Mouse (Mus musculus) kidney, adult 8-10 months (tissue): ENCODE measurements around the gene Agfg2.

Experiments
- DNase-seq, 2 experiments: peaks; one replicate each; pipeline ENCODE4 v3.0.0; 2022

Agfg2 gene

DNA sequence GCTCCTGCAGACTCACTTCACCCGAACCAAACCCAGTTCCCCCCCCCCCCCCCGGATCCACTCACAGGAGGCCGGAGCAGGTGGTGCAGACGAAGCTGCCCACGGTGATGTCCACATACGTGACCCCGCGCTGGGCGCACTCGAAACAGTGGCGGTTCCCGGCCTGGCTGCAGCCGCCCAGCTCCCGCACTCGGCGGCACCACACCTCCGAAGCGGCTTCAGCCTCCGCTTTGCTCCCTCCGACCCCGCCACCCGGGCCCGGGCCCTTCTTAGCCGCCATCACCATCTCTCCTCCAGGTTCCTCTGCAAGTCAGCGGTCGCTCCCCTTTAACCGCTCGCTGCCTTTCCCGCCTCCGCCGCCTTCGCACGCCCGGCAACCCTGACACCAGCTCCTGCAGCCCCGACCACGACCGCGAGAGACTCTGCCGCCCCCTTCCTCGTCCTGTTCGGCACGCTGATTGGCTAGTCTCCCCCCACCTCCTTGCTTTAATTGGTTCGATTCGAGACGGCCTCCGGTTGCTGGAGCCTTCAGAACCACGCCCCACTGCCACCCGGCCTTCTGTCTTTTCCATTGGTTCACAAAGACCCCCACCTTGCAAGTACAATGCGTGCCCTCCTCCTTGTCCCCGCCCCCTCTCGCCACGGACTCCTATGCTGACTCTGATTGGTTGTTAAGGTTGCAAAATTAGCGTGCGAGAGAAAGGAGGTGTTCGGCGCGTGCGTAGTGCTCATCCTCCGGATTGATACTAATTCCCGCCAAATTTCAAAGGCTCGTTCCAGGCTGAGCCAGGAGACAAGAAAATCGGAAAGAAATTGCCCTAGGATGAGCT, at the start of gene Agfg2:
Gene Agfg2, minus strand, starts transcription at position 433 of the 830 bp plus-strand sequence.
- peak; percentile 99 to 100 for DNase-seq

DNA sequence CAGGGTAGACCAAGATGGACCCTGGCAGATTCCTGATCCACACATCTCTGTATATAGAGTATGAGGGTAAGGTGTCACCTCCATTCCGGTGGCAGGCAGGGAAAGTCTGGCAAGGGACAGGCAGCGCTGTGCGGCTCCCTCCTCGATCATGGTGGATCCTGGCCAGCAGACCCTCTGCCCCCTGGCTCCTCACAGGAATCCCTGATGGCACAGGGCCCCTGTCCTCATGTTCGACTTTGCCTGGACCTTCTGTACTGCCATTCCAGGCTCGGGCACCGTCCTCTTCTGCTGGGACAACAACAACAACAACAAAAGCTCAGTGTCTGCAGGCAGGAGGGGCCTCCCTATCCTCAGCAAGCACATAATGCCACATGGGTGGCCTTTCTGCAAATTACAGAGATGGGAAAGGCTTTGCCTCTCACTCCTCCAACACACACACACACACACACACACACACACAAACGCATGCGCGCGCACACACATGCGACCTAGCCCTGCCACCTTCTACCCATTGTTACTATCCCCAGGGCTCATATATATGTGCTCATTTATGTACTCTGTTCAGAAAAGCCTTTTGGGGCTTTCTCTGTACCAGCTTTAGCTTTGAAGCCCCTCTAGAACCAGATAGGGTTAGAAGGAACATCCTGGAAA, 49.2 kb upstream of the Agfg2 start:
- DNase-seq, result no peak

DNA sequence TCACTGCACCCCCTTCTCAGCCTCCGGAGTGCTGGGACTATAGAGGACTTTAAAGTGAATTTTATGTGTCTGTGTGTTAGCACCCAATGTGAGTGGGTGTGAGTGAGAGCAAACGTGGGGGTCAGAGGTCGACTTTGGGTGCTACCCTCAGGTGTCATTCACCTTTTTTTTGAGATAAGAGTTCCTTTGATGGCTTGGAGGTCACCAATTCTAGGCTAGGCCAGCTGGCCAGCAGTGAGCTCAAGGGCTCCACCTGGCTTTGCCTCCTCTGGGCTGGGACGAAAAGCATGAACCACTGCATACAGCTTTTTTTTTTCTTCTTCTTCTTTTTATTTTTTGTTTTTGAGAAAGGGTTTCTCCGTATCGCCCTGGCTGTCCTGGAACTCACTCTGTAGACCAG, 42.2 kb upstream of the Agfg2 start:
- DNase-seq, result no peak

DNA sequence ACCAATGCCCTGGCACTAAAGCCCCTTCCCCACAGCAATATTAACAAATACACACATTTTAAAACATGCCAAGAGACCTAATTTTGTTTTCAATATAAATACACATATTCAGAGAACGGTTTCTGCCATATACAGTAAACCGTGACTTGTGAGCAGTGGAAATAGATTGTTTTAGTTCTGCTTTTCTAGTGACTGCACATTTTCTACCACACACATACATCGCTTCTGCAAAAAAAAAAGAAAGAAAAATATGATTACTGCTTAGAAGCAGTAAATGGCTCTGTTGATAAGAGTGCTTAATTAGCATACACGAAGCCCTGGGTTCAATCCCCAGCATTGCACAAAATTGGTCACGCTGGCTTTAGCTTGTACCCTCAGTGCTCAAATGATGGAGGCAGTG, 39.3 kb upstream of the Agfg2 start:
- no peak for DNase-seq

DNA sequence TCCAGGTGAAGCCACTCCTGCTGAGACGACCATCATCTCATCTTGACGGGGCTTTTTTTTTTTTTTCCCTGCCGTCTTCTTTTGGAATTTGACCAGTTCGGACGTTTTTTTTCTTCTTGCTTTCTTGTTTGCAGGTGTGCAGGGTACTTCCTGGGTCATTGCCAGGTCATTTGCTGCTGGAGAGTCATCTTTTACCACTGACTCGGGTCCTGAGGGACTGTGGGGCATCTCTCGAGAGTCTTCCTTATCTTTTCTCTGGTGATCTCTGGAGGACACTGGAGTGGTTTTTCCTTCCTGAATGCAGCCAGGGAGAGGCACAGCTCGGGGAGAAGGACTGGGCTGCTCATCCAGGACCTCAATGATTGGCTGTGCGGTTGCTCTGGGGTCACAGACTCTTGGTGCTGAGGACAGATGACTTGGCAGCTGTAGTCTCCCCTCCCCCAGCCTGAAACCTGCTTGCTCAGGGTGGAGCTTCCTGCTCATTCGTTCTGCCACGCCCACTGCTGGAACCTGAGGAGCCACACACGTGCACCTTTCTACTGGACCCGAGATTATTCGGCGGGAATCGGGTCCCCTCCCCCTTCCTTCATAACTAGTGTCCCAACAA, 36.1 kb upstream of the Agfg2 start:
- DNase-seq, result peak; percentile 73 to 74

DNA sequence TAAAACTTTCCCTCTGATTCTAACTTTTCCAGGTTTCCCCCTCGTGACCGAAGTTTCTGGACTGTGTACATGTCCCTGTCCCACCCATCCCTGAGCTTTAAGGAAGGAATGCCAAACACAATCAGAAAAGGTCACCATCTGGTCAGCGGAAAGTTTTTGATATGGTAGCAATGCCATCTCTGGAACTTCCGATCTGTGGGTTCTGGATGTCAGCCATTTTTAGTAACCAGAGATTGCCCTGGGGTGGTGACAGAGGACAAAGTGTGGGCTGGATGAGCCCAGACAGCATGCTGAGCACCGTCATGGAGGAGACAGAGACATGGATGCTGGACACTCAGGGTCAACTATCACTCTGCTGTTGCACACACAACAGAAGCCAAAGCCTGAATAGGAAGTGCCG, 34.6 kb upstream of the Agfg2 start:
- DNase-seq, result no peak

DNA sequence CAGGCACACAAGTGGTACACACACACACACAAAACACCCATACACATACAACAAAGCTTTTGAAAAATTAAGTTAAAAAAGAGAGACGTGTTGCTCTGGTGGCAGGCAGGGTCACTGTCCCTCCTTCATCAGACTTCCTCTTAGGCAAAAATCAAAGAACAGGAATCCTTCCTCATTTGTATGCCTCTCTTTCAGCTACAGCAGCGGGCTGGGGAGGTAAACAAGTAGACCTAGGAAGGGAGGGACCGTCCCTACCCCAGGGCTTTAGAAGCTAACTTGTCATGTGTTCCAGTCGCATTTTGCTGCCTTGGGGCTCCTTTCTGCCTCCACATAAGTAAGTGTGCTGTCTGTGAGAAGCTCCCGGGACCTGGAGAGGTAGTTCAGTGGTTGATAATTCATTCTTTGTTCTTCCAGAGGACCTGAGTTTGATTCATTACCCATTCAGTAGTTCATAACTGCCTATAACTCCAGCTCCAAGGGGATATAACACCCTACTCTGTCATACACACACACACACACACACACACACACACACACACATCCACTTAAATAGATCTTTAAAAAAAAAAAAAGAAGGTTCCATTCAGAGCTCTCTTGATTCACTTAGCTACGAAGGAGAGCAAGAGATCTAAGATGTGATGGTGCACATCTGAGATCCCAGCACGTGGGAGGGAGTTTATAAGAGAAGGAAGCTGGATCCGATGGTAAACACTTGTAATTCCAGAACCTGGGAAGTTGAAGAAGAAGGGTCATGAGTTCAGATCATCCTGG, 33.7 kb upstream of the Agfg2 start:
- no peak for DNase-seq

DNA sequence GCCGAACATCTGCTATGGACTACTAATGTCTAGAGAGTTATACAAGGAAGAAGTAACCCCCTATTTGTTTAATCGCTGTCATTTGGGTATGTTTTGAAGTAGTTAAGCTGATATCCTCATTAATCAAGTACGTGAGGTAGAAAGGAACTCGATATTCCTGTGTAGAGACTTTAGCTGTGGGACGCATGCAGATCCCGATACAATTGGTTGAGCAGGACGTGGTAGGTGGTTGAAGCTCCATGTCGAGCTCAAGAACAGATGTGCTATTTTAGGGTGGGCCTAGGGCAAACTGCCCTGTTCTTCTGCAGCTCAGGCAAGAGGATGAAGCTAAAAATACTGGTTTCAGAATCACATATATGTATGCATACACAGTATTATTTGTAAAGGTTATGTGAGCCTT, 31.2 kb upstream of the Agfg2 start:
- DNase-seq, result no peak

DNA sequence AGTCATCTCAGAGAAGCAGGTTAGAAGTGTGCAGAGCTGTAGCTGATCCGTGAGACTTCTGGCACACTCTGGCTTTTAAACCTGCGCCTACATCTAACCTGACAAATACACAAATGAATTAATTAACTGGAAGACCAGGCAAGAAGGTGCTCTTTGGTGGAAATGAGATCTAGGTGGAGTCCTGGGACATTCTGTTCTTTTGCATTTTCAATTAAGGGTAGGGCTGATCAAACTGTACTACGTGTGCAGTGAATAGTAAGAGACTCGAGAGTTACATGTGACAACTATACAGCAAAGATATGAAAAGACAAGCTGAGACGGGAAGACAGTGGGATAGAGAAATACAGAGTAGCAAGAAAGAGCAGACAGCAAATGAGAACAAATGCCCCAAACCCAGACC, 28.9 kb upstream of the Agfg2 start:
- no peak for DNase-seq

DNA sequence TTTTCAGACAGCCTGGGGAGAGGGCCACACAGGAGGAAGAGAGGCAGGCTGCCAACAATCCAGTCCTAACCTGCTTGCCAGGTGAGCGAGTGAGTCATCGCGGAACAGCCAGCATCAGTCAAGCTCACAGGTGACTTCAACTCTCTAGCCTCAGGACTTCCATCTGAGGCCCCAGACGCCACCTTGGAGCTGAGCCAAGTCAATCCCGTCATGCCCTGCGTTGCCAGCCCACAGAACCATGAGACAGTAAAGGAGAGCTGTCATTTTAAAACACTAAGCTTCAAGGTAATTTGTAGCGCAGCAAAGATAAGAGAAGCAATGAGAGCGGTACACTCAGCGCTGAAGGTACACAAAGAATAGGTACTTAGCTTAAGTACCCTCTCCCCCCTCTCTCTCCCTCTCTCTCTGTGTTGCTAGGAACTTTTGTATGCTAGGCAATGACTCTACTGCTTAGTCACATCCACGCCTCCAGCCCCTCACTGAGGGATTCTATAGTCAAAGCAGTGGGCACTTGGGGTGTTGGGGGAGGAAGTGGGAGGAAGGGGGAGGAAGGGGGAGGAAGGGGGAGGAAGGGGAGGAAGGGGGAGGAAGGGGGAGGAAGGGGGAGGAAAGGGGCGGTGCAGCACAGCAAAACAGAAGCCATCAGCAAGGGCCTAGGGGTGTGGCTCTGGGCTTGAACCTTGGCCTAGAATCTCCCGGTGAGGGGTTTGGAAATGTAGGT, 22.5 kb upstream of the Agfg2 start:
- DNase-seq, result peak; percentile 78 to 86

DNA sequence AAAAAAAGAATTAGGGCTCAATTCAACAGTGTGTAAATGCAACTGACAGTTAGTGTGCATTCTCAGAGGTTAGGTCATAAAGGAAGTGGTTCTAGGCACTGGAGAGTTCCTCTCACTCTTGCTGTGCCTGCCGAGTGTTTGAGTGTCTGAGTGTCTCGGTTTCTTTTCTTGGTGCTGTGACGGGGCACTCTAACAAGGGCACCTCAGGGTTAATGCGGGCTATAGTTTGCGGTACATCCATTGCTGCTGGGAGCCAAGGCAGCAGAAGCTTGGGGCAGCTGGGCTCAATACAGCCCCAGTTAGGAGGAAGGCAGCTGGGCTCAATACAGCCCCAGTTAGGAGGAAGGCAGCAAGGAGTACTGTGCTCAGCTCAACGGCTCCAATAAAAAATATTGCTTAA, 20.7 kb upstream of the Agfg2 start:
- no peak for DNase-seq

DNA sequence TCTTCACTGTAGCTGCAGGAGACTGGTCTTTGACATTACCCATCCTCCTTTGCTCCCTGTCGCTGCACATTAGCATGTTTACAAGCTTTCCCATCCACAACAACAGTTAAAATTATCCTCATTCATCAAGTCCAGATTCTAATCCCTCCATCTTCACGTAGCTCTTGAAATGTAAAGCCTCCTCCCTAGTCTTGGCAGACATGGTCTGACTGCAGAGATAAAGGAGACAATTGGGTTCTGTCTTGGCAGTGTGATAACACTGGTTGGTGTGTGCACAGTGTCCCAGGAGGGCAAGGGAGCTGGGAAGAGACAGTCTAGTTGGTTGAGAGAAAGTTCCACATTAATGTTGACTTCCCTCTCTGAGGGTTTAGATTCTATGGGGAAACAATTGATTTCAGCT, 15.3 kb upstream of the Agfg2 start:
- no peak for DNase-seq

DNA sequence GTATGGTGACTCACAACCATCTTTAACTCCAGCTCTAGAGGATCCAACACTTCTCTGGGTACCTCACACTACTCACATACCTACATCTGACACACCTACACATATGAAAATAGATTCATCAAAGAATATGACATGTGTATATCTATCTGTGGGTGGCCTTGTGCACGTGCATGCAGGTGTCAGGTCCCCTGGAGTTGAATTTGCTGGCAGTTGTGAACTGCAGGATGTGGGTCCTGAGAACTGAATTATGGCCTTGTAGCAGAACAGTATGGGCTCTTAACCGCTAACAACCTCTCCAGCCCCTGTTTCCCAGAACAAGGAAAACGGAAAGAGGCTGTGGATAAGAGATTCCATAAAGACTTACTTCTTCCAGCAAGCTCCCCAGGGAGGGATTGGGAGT, 14.6 kb upstream of the Agfg2 start:
- no peak for DNase-seq

DNA sequence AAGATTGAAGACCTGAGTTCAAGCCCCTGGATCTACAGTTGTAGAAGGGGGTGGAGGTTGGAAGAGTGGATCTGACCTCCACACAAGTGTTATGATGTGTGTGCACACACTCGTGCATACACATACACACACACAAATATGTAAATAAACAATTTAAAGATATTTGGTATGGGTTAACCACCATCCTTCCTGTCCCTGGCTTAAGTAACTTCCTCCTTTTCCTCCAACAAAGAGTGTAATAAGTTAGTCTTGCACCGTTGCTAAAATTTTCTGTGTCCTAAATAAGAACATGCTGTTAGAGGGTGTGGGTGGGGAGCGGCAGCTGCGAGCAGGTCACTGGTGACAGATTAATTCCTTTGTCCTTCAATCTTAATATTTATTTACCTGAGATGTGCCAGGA, 11.4 kb upstream of the Agfg2 start:
- DNase-seq, result no peak

DNA sequence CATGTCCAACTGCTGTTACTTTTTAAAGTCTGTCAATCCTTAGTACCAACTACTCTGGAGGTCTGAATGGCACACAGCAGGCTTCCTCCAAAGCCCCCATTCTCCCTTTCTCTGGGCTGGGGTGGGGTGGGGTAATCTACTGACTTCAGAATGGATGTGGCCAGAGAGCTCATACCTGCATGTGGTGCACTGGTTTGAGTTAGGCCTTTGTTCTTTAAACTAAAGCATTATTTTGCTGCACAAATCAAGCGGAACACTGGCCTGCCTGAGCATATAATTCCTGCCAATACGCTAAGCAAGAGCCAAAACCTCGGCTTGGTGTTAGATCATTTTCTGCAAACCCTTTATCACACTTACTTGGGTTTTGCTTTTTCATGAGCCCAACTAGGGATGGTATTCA, 10.3 kb upstream of the Agfg2 start:
- DNase-seq, result no peak

DNA sequence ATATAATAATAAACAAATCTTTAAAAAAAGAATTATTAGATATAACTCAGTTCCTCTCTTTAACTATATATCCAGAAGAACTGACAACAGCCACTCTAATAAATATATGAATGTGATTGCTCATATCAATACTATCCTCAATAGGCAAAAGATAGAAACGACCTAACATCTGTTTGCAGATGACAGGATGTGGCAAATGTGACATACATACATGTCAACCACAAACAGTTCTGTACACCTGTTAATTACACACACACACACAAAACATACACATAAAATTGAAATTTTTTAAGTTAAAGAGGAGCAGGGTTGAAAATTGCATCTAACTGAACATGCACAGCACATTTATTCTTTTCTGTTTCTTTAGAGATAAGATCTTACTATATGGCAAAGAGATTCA, 7.4 kb upstream of the Agfg2 start:
- no peak for DNase-seq

DNA sequence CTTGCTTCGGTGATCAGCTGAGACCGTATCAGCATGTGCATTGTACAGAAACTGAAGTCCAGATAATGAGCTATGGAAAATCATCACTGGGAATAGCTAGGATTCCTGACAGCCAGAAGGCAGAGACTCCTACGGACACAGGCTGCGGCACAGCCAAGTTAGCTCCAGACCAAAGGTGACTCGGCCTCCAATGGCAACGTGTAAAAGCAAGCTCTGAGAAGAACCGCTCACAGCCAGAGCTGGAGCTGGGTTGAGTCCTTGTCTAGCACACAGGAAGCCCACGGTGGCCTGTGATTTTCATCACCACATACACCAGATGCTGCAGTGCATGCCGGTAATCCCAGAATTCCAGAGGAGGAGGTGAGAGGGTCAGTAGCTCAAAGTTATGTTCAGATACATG, 6.0 kb upstream of the Agfg2 start:
- no peak for DNase-seq

DNA sequence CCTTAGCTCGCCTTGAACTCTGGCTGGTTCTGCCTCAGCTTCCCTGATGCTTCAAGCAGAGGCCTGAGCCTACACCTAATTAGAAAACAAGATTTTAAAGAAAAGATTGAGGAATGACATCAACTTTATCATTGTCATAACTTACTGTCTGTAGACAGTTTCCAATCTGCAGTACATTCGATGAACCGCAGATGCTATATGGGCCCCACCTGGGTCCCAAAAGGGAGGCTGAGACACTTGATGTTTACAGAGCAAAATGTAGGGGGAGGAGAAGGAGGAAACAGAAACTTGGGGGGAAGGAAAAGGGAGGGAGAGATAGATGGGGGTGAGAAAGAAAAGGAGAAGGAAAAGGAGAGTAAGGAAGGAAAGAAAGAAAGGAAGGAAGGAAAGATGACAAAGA, 5.4 kb upstream of the Agfg2 start:
- no peak for DNase-seq

DNA sequence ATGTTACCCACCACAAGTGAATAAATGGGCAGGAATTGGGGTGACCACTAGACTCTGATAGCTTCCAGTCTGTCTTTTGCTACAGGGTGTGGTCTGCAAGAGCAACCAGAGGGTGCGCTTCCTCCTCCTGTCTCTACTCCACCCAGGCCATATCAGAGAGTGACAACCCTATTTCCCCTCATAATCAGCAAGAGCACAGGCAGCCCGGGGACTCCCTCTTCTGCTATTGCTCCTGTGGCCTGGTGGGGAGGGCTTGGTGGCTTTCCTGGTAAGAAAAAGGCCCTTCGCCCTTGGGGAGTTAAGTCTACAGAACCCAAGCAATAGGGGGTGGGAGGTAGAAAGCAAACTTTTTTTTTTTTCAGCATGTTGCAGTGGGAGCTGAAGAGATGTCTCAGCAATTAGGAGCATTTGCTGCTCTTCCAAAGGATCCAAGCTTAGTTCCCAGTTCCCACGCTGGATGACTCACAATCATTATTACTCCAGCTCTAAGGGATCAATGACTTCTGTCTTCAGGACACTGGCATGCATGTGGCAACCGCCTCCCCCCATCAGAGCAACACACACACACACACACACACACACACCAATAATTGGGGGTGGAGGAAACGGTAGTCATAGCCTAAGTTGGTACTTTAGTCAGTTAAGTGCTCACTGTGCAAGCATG, 1.7 kb upstream of the Agfg2 start:
- no peak for DNase-seq

DNA sequence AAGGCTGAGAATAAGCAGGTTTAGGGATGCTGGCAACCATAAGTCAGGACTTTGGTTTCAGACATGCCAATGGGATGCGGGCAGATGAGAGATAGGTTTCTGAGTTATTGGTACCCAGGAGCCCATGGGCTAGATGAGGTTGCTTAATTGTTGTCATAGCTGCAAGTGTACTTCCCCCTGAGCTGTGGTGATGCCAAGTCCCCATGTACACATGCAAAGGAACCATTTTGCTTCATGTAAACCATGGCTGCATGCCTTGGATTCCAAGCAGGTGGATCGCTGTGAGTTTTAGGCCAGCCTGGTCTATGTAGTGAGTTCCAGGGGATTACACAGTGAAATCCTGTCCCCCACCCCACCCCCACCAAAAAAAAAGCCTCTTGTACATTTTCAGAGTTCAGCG, 1.1 kb upstream of the Agfg2 start:
- DNase-seq, result no peak

DNA sequence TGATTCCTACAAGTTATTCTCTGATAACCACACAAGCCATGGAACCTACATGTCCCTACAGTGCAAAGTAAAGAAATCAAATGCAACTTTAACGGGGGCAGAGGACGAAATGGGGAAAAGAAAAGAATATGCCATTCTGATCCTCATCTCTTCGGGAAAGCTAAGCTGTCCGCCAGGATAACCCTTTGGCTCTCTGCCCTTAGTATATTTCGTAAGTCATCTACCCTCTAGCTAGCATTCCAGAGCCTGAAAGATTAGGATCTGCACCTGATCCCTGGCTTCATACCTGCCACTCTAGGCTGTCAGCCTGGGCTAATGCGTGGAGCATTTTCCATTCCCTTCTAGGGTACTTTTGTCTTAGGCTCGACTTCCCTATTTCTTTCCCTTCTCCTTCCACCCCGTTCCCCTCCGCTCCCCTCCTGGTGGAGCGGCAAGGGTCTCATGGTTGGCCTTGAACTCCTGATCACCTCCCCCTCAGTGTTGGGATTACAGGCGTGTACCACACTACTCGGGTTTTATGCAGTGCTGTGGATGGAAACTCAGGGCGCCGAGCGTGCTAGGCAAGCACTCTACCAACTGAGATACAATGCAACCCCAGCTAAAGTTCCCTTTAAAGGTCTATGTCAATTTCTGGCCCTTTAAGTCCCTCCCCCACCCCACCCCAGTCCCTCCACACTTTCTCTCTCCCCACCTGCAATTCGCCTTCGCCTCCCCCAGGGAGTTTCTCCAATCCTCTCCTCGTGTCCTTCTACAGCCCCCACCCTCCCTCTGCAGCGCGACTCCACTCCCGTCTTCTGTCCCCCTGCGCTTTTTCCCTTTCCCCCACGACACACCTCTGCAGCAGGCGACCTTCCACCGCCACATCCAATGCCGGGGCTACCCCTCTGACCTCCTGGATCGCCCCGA, 885 bp downstream of the Agfg2 start:
- DNase-seq, result peak; percentile 28 to 52
